Mouse (Mus musculus): ENCODE measurements around the gene Uhmk1. TPM values are rescaled to one million over a fixed set of nuclear protein-coding genes. Genes with fewer than 3 reads are reported as not detected.

Uhmk1 gene
- total RNA-seq, 2 experiments from 2014 or later, result 45.2 to 56.2 TPM

GRCm38 (mm10) chr1:170145606-170146005 lies 69.6 kb downstream of the Uhmk1 start:
- no peak for ATAC-seq (replicated peaks; ENCODE audit: low FRiP score, poor library complexity, severe bottlenecking)

Other genes starting within 250 kb of the Uhmk1 start
- 4.0 TPM in 1 of 2 replicates, not detected in the other for gene Hsd17b7, start 246.2 kb downstream of the Uhmk1 start, total RNA-seq (2015; ENCODE audit: low replicate concordance)
- 0.45 and 0.77 TPM in 2 replicates for gene Hsd17b7, start 246.2 kb downstream of the Uhmk1 start, total RNA-seq (2017; ENCODE audit: low replicate concordance)
- 0.36 and 0.42 TPM in 2 replicates for gene Ddr2, start 104.6 kb downstream of the Uhmk1 start, total RNA-seq (2015; ENCODE audit: low replicate concordance)
- 0.90 TPM in 1 of 2 replicates, not detected in the other for gene Ddr2, start 104.6 kb downstream of the Uhmk1 start, total RNA-seq (2017; ENCODE audit: low replicate concordance)
- 43.6 and 45.7 TPM in 2 replicates for gene Uap1, start 40.4 kb downstream of the Uhmk1 start, total RNA-seq (2015; ENCODE audit: low replicate concordance)
- gene Uap1, start 40.4 kb downstream of the Uhmk1 start, total RNA-seq (2017; ENCODE audit: low replicate concordance), result 48.4 and 79.2 TPM in 2 replicates
- gene Sh2d1b2, start 17.4 kb upstream of the Uhmk1 start, total RNA-seq (2015; ENCODE audit: low replicate concordance), result not detected in 2 replicates
- not detected in 2 replicates for gene Sh2d1b2, start 17.4 kb upstream of the Uhmk1 start, total RNA-seq (2017; ENCODE audit: low replicate concordance)
- 2.5 TPM in 2 replicates for gene Sh2d1b1, start 61.9 kb upstream of the Uhmk1 start, total RNA-seq (2015; ENCODE audit: low replicate concordance)
- gene Sh2d1b1, start 61.9 kb upstream of the Uhmk1 start, total RNA-seq (2017; ENCODE audit: low replicate concordance), result 2.8 TPM in 1 of 2 replicates, not detected in the other
- 12.6 and 18.0 TPM in 2 replicates for gene Gm7694, start 90.9 kb upstream of the Uhmk1 start, total RNA-seq (2015; ENCODE audit: low replicate concordance)
- gene Gm7694, start 90.9 kb upstream of the Uhmk1 start, total RNA-seq (2017; ENCODE audit: low replicate concordance), result 15.8 and 29.0 TPM in 2 replicates
- gene Spata46, start 93.4 kb upstream of the Uhmk1 start, total RNA-seq (2015; ENCODE audit: low replicate concordance), result not detected in 2 replicates
- not detected in 2 replicates for gene Spata46, start 93.4 kb upstream of the Uhmk1 start, total RNA-seq (2017; ENCODE audit: low replicate concordance)

Data from erythroid progenitor cell, adult 5-6 weeks (primary cell).